In the genomic region with DNA sequence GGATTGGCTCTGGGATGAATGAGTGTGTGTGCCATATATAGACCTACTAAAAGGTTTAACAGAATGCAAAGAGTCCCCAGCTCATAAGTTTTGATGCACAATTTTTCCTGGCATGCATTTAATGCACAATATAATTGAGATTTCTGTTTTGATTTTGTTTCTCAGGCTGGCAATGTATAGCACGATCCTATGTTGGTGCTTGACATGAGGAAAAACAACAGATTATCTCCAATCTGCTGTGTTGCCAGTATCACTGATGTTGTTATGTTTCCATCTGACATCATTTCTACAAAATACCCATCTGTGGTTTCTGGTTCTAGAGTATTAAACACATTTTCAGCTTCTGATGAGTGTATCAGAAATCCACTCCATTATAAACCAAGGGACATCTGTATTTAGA, we compare ENCODE assay signal across 27 mouse cellular contexts.
DNase-seq lines count a peak whose midpoint lies in the region; ATAC-seq and TF ChIP-seq lines count a peak whose summit lies in the region.
"Had no signal": no experiment of that assay in that cellular context is flagged by ENCODE, and none has a peak within 500 bp of the region (broad histone marks: within the 10 kb centered on the region; RNA-seq: fewer than 3 reads in every experiment).

No protein-coding gene starts in this region.

- TF ChIP-seq POLR2A in brain, embryonic 14.5 days (IDR thresholded peaks at IDR 0.05; ENCODE audit: borderline replicate concordance, extremely low read depth, insufficient read depth, insufficient read length, poor library complexity, severe bottlenecking) = no peak

- no peak overlapping the region for H3K27ac ChIP-seq in forebrain, embryonic 14.5 days (ENCODE audit: low read depth, low read length)
- H3K27ac ChIP-seq in forebrain, embryonic 10.5 days = no peak overlapping the region
- H3K27ac ChIP-seq in forebrain, embryonic 16.5 days (ENCODE audit: low read length) = no peak overlapping the region
- H3K27ac ChIP-seq in stomach, postnatal 0 days (replicated peaks) = no peak overlapping the region
- H3K27ac ChIP-seq: embryonic facial prominence, embryonic 10.5 days; embryonic facial prominence, embryonic 13.5 days; hindbrain, embryonic 12.5 days; hindbrain, embryonic 15.5 days had no signal

- no peaks in the 10 kb centered on the region for H3K36me3 ChIP-seq in forebrain, embryonic 14.5 days (ENCODE audit: control insufficient read depth, insufficient read depth, low read length)
- no peaks in the 10 kb centered on the region for H3K36me3 ChIP-seq in forebrain, embryonic 10.5 days (replicated peaks)
- H3K36me3 ChIP-seq in forebrain, embryonic 16.5 days (ENCODE audit: control insufficient read depth, insufficient read depth) = no peaks in the 10 kb centered on the region
- no peaks in the 10 kb centered on the region for H3K36me3 ChIP-seq in stomach, postnatal 0 days (ENCODE audit: control insufficient read depth, insufficient read depth, low read length)
- H3K36me3 ChIP-seq: embryonic facial prominence, embryonic 10.5 days; embryonic facial prominence, embryonic 13.5 days; G1E; hindbrain, embryonic 12.5 days; hindbrain, embryonic 15.5 days had no signal

- TF ChIP-seq EP300 in stomach, postnatal 0 days (optimal IDR thresholded peaks at IDR 0.05) = no peak

- no peak for TF ChIP-seq CTCF in brain, embryonic 14.5 days (IDR thresholded peaks at IDR 0.05; ENCODE audit: borderline replicate concordance, extremely low read depth, insufficient read depth, insufficient read length)
- no peak for TF ChIP-seq CTCF in stomach, postnatal 0 days (IDR thresholded peaks at IDR 0.05; ENCODE audit: low read depth)

- WGBS in forebrain, embryonic 14.5 days = 82% methylated on average over 1 of the region's 1 CpGs
- 98% methylated on average over 1 of the region's 1 CpGs for WGBS in forebrain, embryonic 10.5 days
- WGBS in forebrain, embryonic 16.5 days = 78% methylated on average over 1 of the region's 1 CpGs
- 93% methylated on average over 1 of the region's 1 CpGs for WGBS in stomach, postnatal 0 days

- H3K4me2 ChIP-seq in forebrain, embryonic 14.5 days (ENCODE audit: low read length) = no peak overlapping the region
- no peak overlapping the region for H3K4me2 ChIP-seq in forebrain, embryonic 16.5 days (ENCODE audit: low read length)
- H3K4me2 ChIP-seq in stomach, postnatal 0 days (replicated peaks; ENCODE audit: low read depth) = no peak overlapping the region
- H3K4me2 ChIP-seq: embryonic facial prominence, embryonic 13.5 days; heart, embryonic 11.5 days; hindbrain, embryonic 12.5 days; hindbrain, embryonic 15.5 days had no signal

- H3K27me3 ChIP-seq in forebrain, embryonic 14.5 days (replicated peaks; ENCODE audit: control insufficient read depth, insufficient read depth, low read length) = no peaks in the 10 kb centered on the region
- no peaks in the 10 kb centered on the region for H3K27me3 ChIP-seq in forebrain, embryonic 10.5 days (ENCODE audit: poor library complexity, severe bottlenecking)
- no peaks in the 10 kb centered on the region for H3K27me3 ChIP-seq in forebrain, embryonic 16.5 days (replicated peaks; ENCODE audit: control insufficient read depth, insufficient read depth, low read length)
- H3K27me3 ChIP-seq in stomach, postnatal 0 days (ENCODE audit: control insufficient read depth, insufficient read depth, low read length) = no peaks in the 10 kb centered on the region
- H3K27me3 ChIP-seq: CH12.LX; embryonic facial prominence, embryonic 13.5 days; hindbrain, embryonic 12.5 days; hindbrain, embryonic 15.5 days; Patski had no signal

- no peaks in the 10 kb centered on the region for H3K9me3 ChIP-seq in forebrain, embryonic 14.5 days (replicated peaks; ENCODE audit: control insufficient read depth, low read length)
- no peaks in the 10 kb centered on the region for H3K9me3 ChIP-seq in forebrain, embryonic 10.5 days
- H3K9me3 ChIP-seq in forebrain, embryonic 16.5 days (ENCODE audit: control insufficient read depth, low read length) = no peaks in the 10 kb centered on the region
- no peaks in the 10 kb centered on the region for H3K9me3 ChIP-seq in stomach, postnatal 0 days (ENCODE audit: control insufficient read depth, low read length)
- H3K9me3 ChIP-seq: embryonic facial prominence, embryonic 10.5 days; embryonic facial prominence, embryonic 13.5 days; G1E; hindbrain, embryonic 12.5 days; hindbrain, embryonic 15.5 days had no signal

- H3K9ac ChIP-seq in forebrain, embryonic 14.5 days (ENCODE audit: low read length) = no peak overlapping the region
- no peak overlapping the region for H3K9ac ChIP-seq in forebrain, embryonic 16.5 days (replicated peaks; ENCODE audit: low read depth, low read length)
- no peak overlapping the region for H3K9ac ChIP-seq in stomach, postnatal 0 days (ENCODE audit: low read length)
- H3K9ac ChIP-seq: embryonic facial prominence, embryonic 13.5 days; hindbrain, embryonic 12.5 days; hindbrain, embryonic 15.5 days had no signal

- no peaks in the 10 kb centered on the region for H3K4me1 ChIP-seq in forebrain, embryonic 14.5 days (ENCODE audit: control insufficient read depth, insufficient read depth, low read length)
- no peaks in the 10 kb centered on the region for H3K4me1 ChIP-seq in forebrain, embryonic 10.5 days
- H3K4me1 ChIP-seq in forebrain, embryonic 16.5 days (replicated peaks; ENCODE audit: control insufficient read depth, insufficient read depth, low read length) = no peaks in the 10 kb centered on the region
- no peaks in the 10 kb centered on the region for H3K4me1 ChIP-seq in stomach, postnatal 0 days (replicated peaks; ENCODE audit: control insufficient read depth, insufficient read depth)
- H3K4me1 ChIP-seq: embryonic facial prominence, embryonic 10.5 days; embryonic facial prominence, embryonic 13.5 days; hindbrain, embryonic 12.5 days; hindbrain, embryonic 15.5 days had no signal

- peak; percentile 40; the same call in 1 of the 2 replicates for ATAC-seq in forebrain, embryonic 14.5 days
- peak; percentile 77 for ATAC-seq in forebrain, embryonic 16.5 days
- ATAC-seq in stomach, postnatal 0 days (ENCODE audit: low FRiP score, low TSS enrichment) = no peak
- ATAC-seq: intestine, postnatal 0 days; Patski had no signal

- DNase-seq in forebrain, embryonic 14.5 days (ENCODE audit: low spot score) = peak; percentile 53
- no peak for DNase-seq in forebrain, embryonic 10.5 days (ENCODE audit: extremely low spot score, low spot score)
- DNase-seq in layer of hippocampus, adult 11-12 months (ENCODE audit: low spot score) = peak; percentile 13
- no peak for DNase-seq in layer of hippocampus, postnatal 36 days
- DNase-seq in brain, embryonic 14.5 days (ENCODE audit: low read depth) = peak; percentile 52
- DNase-seq in stomach, postnatal 0 days (ENCODE audit: low spot score) = no peak
- DNase-seq: adrenal gland, postnatal 10 days; adrenal gland, postnatal 36 days; B cell, adult 2 months; cerebellum, adult 11-12 months; cerebellum, adult 8-10 months; cerebellum, postnatal 10 days; cerebellum, postnatal 36 days; embryo, embryonic 11 days; gastrocnemius, postnatal 10 days; heart, adult 11 months had no signal

- no peak overlapping the region for H3K4me3 ChIP-seq in forebrain, embryonic 14.5 days (ENCODE audit: low read depth, low read length)
- no peak overlapping the region for H3K4me3 ChIP-seq in forebrain, embryonic 10.5 days
- no peak overlapping the region for H3K4me3 ChIP-seq in forebrain, embryonic 16.5 days (replicated peaks; ENCODE audit: low read length)
- H3K4me3 ChIP-seq in stomach, postnatal 0 days (ENCODE audit: low read depth, low read length) = no peak overlapping the region
- H3K4me3 ChIP-seq: embryonic facial prominence, embryonic 10.5 days; embryonic facial prominence, embryonic 13.5 days; erythroblast, embryonic 14.5 days; hindbrain, embryonic 12.5 days; hindbrain, embryonic 15.5 days had no signal

Comparison
In these comparisons a context has a peak if more than half of its experiments do, and no peak if none do; other contexts are left out.
1. DNase-seq: peak in forebrain, embryonic 14.5 days (single experiment), layer of hippocampus, adult 11-12 months (single experiment) and brain, embryonic 14.5 days (single experiment); none in forebrain, embryonic 10.5 days (single experiment), layer of hippocampus, postnatal 36 days (0 of 2) and stomach, postnatal 0 days (single experiment).